Mouse (Mus musculus): ENCODE results near the gene Olfr101. TPM values are rescaled to one million over a fixed set of nuclear protein-coding genes. Genes with fewer than 3 reads are reported as not detected.

Gene Olfr101
- polyA plus RNA-seq, 1 experiment from 2014 or later, result not detected

- H3K9me3 ChIP-seq (ENCODE audit: control insufficient read depth, low read length), result no peaks in the 10 kb centered on the region
- H3K4me2 ChIP-seq (ENCODE audit: low read depth, low read length, severe bottlenecking), result peak overlapping the region; percentile 50
- H3K36me3 ChIP-seq (ENCODE audit: control insufficient read depth, insufficient read depth, low read length), result no peaks in the 10 kb centered on the region
- H3K9ac ChIP-seq (ENCODE audit: low read length), result no peak overlapping the region
- H3K27ac ChIP-seq (ENCODE audit: low read depth, low read length), result no peak overlapping the region
- H3K27me3 ChIP-seq (ENCODE audit: control insufficient read depth, insufficient read depth, low read length), result no peaks in the 10 kb centered on the region
- H3K4me3 ChIP-seq (ENCODE audit: low read depth, low read length), result peak overlapping the region; percentile 32
- WGBS, result 68% methylated on average over 8 of the region's 8 CpGs
- DNase-seq (ENCODE audit: low spot score), result peak; percentile 47
- no peaks in the 10 kb centered on the region for H3K4me1 ChIP-seq (replicated peaks; ENCODE audit: control insufficient read depth, insufficient read depth, low read length)
- ATAC-seq (replicated peaks; ENCODE audit: low FRiP score), result no peak
Measured at GRCm38 (mm10) chr17:37270702-37271092, 33.4 kb downstream of the Olfr101 start.

GRCm38 (mm10) chr17:37270058-37270701 is 33.9 kb downstream of the Olfr101 start, which contains the start of gene H2-M3:
Gene H2-M3, plus strand, starts transcription at chr17:37270220.
- no peaks in the 10 kb centered on the region for H3K27me3 ChIP-seq (ENCODE audit: control insufficient read depth, insufficient read depth, low read length)
- peak within 1 kb of the TSS; percentile 50 for H3K4me2 ChIP-seq (ENCODE audit: low read depth, low read length, severe bottlenecking)
- peak; percentile 89 for DNase-seq (ENCODE audit: low spot score)
- H3K36me3 ChIP-seq (ENCODE audit: control insufficient read depth, insufficient read depth, low read length), result no peaks in the 10 kb centered on the region
- no peaks in the 10 kb centered on the region for H3K4me1 ChIP-seq (replicated peaks; ENCODE audit: control insufficient read depth, insufficient read depth, low read length)
- peak within 1 kb of the TSS; percentile 35; the same call in 1 of the 2 replicates for H3K9ac ChIP-seq (ENCODE audit: low read length)
- H3K9me3 ChIP-seq (ENCODE audit: control insufficient read depth, low read length), result no peaks in the 10 kb centered on the region
- peak within 1 kb of the TSS; percentile 32 for H3K4me3 ChIP-seq (ENCODE audit: low read depth, low read length)
- WGBS, result 5% methylated on average over 26 of the region's 26 CpGs
- ATAC-seq (replicated peaks; ENCODE audit: low FRiP score), result peak; percentile 99
- no peak within 1 kb of the TSS for H3K27ac ChIP-seq (ENCODE audit: low read depth, low read length)

- no peaks in the 10 kb centered on the region for H3K36me3 ChIP-seq (ENCODE audit: control insufficient read depth, insufficient read depth, low read length)
- no peak for DNase-seq (ENCODE audit: low spot score)
- no peak within 1 kb of the TSS for H3K27ac ChIP-seq (ENCODE audit: low read depth, low read length)
- WGBS, result 79% methylated on average over 1 of the region's 1 CpGs
- H3K4me2 ChIP-seq (ENCODE audit: low read depth, low read length, severe bottlenecking), result no peak within 1 kb of the TSS
- H3K9ac ChIP-seq (ENCODE audit: low read length), result no peak within 1 kb of the TSS
- H3K27me3 ChIP-seq (ENCODE audit: control insufficient read depth, insufficient read depth, low read length), result no peaks in the 10 kb centered on the region
- H3K9me3 ChIP-seq (ENCODE audit: control insufficient read depth, low read length), result no peaks in the 10 kb centered on the region
- no peak within 1 kb of the TSS for H3K4me3 ChIP-seq (ENCODE audit: low read depth, low read length)
- H3K4me1 ChIP-seq (replicated peaks; ENCODE audit: control insufficient read depth, insufficient read depth, low read length), result no peaks in the 10 kb centered on the region
- no peak for ATAC-seq (replicated peaks; ENCODE audit: low FRiP score)
Measured at GRCm38 (mm10) chr17:37263626-37264025, 40.5 kb downstream of the Olfr101 start, which contains the start of gene Olfr98. Gene Olfr98, minus strand, starts transcription at chr17:37263749.

GRCm38 (mm10) chr17:37250544-37250943 is 53.6 kb downstream of the Olfr101 start:
- Histone ChIP-seq H3K27ac (ENCODE audit: low read depth, low read length) (no peak overlapping the region), H3K9ac (ENCODE audit: low read length) (no peak overlapping the region), H3K36me3 (ENCODE audit: control insufficient read depth, insufficient read depth, low read length) (no peaks in the 10 kb centered on the region), H3K4me2 (ENCODE audit: low read depth, low read length, severe bottlenecking) (no peak overlapping the region), H3K4me3 (ENCODE audit: low read depth, low read length) (no peak overlapping the region), H3K27me3 (ENCODE audit: control insufficient read depth, insufficient read depth, low read length) (no peaks in the 10 kb centered on the region), H3K9me3 (ENCODE audit: control insufficient read depth, low read length) (no peaks in the 10 kb centered on the region), H3K4me1 (replicated peaks; ENCODE audit: control insufficient read depth, insufficient read depth, low read length) (no peaks in the 10 kb centered on the region)
- DNase-seq (ENCODE audit: low spot score) (no peak), ATAC-seq (replicated peaks; ENCODE audit: low FRiP score) (no peak)
- 4% methylated on average over 1 of the region's 1 CpGs for WGBS

- Histone ChIP-seq H3K9me3 (ENCODE audit: control insufficient read depth, low read length) (no peaks in the 10 kb centered on the region), H3K27me3 (ENCODE audit: control insufficient read depth, insufficient read depth, low read length) (no peaks in the 10 kb centered on the region), H3K9ac (ENCODE audit: low read length) (no peak overlapping the region), H3K4me1 (replicated peaks; ENCODE audit: control insufficient read depth, insufficient read depth, low read length) (no peaks in the 10 kb centered on the region), H3K27ac (ENCODE audit: low read depth, low read length) (no peak overlapping the region), H3K36me3 (ENCODE audit: control insufficient read depth, insufficient read depth, low read length) (no peaks in the 10 kb centered on the region), H3K4me3 (ENCODE audit: low read depth, low read length) (no peak overlapping the region), H3K4me2 (ENCODE audit: low read depth, low read length, severe bottlenecking) (no peak overlapping the region)
- DNase-seq (ENCODE audit: low spot score) (no peak), ATAC-seq (replicated peaks; ENCODE audit: low FRiP score) (no peak)
Measured at GRCm38 (mm10) chr17:37249460-37249859, 54.7 kb downstream of the Olfr101 start.

Other genes starting within 250 kb of the Olfr101 start
- gene Olfr90, start 215.8 kb downstream of the Olfr101 start, polyA plus RNA-seq (2014; fragmentation: Nextera tagmentation; extraction: Ambion mirVana), result not detected in 2 replicates
- 0.13 TPM in 2 replicates for gene Olfr91, start 206.0 kb downstream of the Olfr101 start, polyA plus RNA-seq (2014; fragmentation: Nextera tagmentation; extraction: Ambion mirVana)
- gene Olfr92, start 184.2 kb downstream of the Olfr101 start, polyA plus RNA-seq (2014; fragmentation: Nextera tagmentation; extraction: Ambion mirVana), result not detected in 2 replicates
- not detected in 2 replicates for gene Olfr93, start 142.8 kb downstream of the Olfr101 start, polyA plus RNA-seq (2014; fragmentation: Nextera tagmentation; extraction: Ambion mirVana)
- not detected in 2 replicates for gene Ubd, start 110.4 kb downstream of the Olfr101 start, polyA plus RNA-seq (2014; fragmentation: Nextera tagmentation; extraction: Ambion mirVana)
- not detected in 2 replicates for gene Olfr94, start 103.3 kb downstream of the Olfr101 start, polyA plus RNA-seq (2014; fragmentation: Nextera tagmentation; extraction: Ambion mirVana)
- not detected in 2 replicates for gene Olfr95, start 91.2 kb downstream of the Olfr101 start, polyA plus RNA-seq (2014; fragmentation: Nextera tagmentation; extraction: Ambion mirVana)
- not detected in 2 replicates for gene Olfr96, start 84.2 kb downstream of the Olfr101 start, polyA plus RNA-seq (2014; fragmentation: Nextera tagmentation; extraction: Ambion mirVana)
- not detected in 2 replicates for gene Olfr97, start 67.0 kb downstream of the Olfr101 start, polyA plus RNA-seq (2014; fragmentation: Nextera tagmentation; extraction: Ambion mirVana)
- gene Olfr98, start 40.6 kb downstream of the Olfr101 start, polyA plus RNA-seq (2014; fragmentation: Nextera tagmentation; extraction: Ambion mirVana), result not detected in 2 replicates
- 1.7 and 2.5 TPM in 2 replicates for gene H2-M3, start 34.1 kb downstream of the Olfr101 start, polyA plus RNA-seq (2014; fragmentation: Nextera tagmentation; extraction: Ambion mirVana)
- gene Olfr99, start 20.9 kb downstream of the Olfr101 start, polyA plus RNA-seq (2014; fragmentation: Nextera tagmentation; extraction: Ambion mirVana), result not detected in 2 replicates
- gene Olfr102, start 12.7 kb upstream of the Olfr101 start, polyA plus RNA-seq (2014; fragmentation: Nextera tagmentation; extraction: Ambion mirVana), result not detected in 2 replicates
- gene Olfr103, start 35.4 kb upstream of the Olfr101 start, polyA plus RNA-seq (2014; fragmentation: Nextera tagmentation; extraction: Ambion mirVana), result not detected in 2 replicates
- not detected in 2 replicates for gene Olfr104-ps, start 55.3 kb upstream of the Olfr101 start, polyA plus RNA-seq (2014; fragmentation: Nextera tagmentation; extraction: Ambion mirVana)
- gene Olfr105-ps, start 74.7 kb upstream of the Olfr101 start, polyA plus RNA-seq (2014; fragmentation: Nextera tagmentation; extraction: Ambion mirVana), result not detected in 2 replicates
- not detected in 2 replicates for gene Olfr106-ps, start 86.1 kb upstream of the Olfr101 start, polyA plus RNA-seq (2014; fragmentation: Nextera tagmentation; extraction: Ambion mirVana)
- not detected in 2 replicates for gene Olfr107, start 94.9 kb upstream of the Olfr101 start, polyA plus RNA-seq (2014; fragmentation: Nextera tagmentation; extraction: Ambion mirVana)
- gene Olfr108, start 141.2 kb upstream of the Olfr101 start, polyA plus RNA-seq (2014; fragmentation: Nextera tagmentation; extraction: Ambion mirVana), result not detected in 2 replicates
- not detected in 2 replicates for gene Olfr109, start 154.6 kb upstream of the Olfr101 start, polyA plus RNA-seq (2014; fragmentation: Nextera tagmentation; extraction: Ambion mirVana)
- not detected in 2 replicates for gene H2-M2, start 179.2 kb upstream of the Olfr101 start, polyA plus RNA-seq (2014; fragmentation: Nextera tagmentation; extraction: Ambion mirVana)
- not detected in 2 replicates for gene Olfr110, start 188.2 kb upstream of the Olfr101 start, polyA plus RNA-seq (2014; fragmentation: Nextera tagmentation; extraction: Ambion mirVana)
- not detected in 2 replicates for gene Olfr111, start 203.7 kb upstream of the Olfr101 start, polyA plus RNA-seq (2014; fragmentation: Nextera tagmentation; extraction: Ambion mirVana)